Mouse (Mus musculus) midbrain, postnatal 0 days (tissue): Measurements from ENCODE around the gene Kctd10. TPM values are rescaled to one million over a fixed set of nuclear protein-coding genes. Genes with fewer than 3 reads are reported as not detected.

Source experiments
- ATAC-seq: fragments of 200-750 bp; cut with Nextera tagmentation; 2 replicates; pipeline ENCODE4 v1.8.0; 2017; ENCODE audit warnings: moderate number of reproducible peaks, mild to moderate bottlenecking, moderate TSS enrichment, moderate library complexity; ENCODE audit not compliant: low FRiP score
- DNase-seq: peaks from one replicate; pipeline ENCODE4 v3.0.0-alpha.2; 2015; ENCODE audit warnings: low spot score
- H3K27ac ChIP-seq: fragments of 300-500 bp; sonication (generic); 2 replicates; pipeline ENCODE4 v1.5.1; 2014; ENCODE audit warnings: low read depth, mild to moderate bottlenecking, low read length, mixed read lengths
- H3K27me3 ChIP-seq: fragments of 300-500 bp; sonication (generic); 2 replicates; pipeline ENCODE4 v1.6.1; 2014; ENCODE audit warnings: low read length, control low read depth, mixed read lengths; ENCODE audit not compliant: insufficient read depth
- H3K36me3 ChIP-seq: fragments of 300-500 bp; sonication (generic); 2 replicates; pipeline ENCODE4 v1.6.1; 2014; ENCODE audit warnings: low read length, control low read depth, mixed read lengths; ENCODE audit not compliant: insufficient read depth
- H3K4me1 ChIP-seq: fragments of 300-500 bp; sonication (generic); 2 replicates; pipeline ENCODE4 v1.6.1; 2014; ENCODE audit warnings: mild to moderate bottlenecking, control low read depth, antibody characterized with exemption, low read length, mixed read lengths; ENCODE audit not compliant: insufficient read depth
- H3K4me2 ChIP-seq: fragments of 300-500 bp; sonication (generic); 2 replicates; pipeline ENCODE4 v1.6.1; 2014; ENCODE audit warnings: low read depth, mild to moderate bottlenecking, low read length, mixed read lengths; ENCODE audit not compliant: poor library complexity, severe bottlenecking
- H3K4me3 ChIP-seq: fragments of 300-500 bp; sonication (generic); 2 replicates; pipeline ENCODE4 v1.5.1; 2014; ENCODE audit warnings: low read depth, mild to moderate bottlenecking, low read length, moderate library complexity
- H3K9ac ChIP-seq: fragments of 300-500 bp; sonication (generic); replicated peaks from 2 replicates; pipeline ENCODE4 v1.6.1; 2014; ENCODE audit warnings: mild to moderate bottlenecking, low read length, moderate library complexity, mixed read lengths; ENCODE audit not compliant: poor library complexity, severe bottlenecking
- H3K9me3 ChIP-seq: fragments of 300-500 bp; sonication (generic); 2 replicates; pipeline ENCODE4 v1.6.1; 2016; ENCODE audit warnings: low read length, control low read depth
- CTCF ChIP-seq: IDR thresholded peaks from 2 replicates; pipeline ENCODE4 v1.5.1; 2016; ENCODE audit warnings: antibody characterized with exemption, mild to moderate bottlenecking
- WGBS: fragments of 180-500 bp; shearing (Covaris S2); extraction: QIAGEN DNeasy Blood & Tissue Kit; methylation state at CpG from one replicate; pipeline ENCODE4 v1.1.7; 2014; 5-methylcytosine and 5-hydroxymethylcytosine counted together
- microRNA-seq: library from miRNA; unstranded; fragments of <30 nt; microRNA quantifications from one replicate; pipeline ENCODE4, GENCODE M21; 2016; ENCODE audit warnings: borderline number of aligned reads
- polyA plus RNA-seq: library from polyadenylated mRNA; unstranded; fragments of >200 nt; fragmentation: Nextera tagmentation; extraction: Ambion mirVana; gene quantifications from 2 replicates; pipeline ENCODE4 v1.2.1, GENCODE M21; 2015
- total RNA-seq: library from RNA; depleted of rRNA; stranded (reverse); fragments of >200 nt; gene quantifications from 2 replicates; pipeline ENCODE4 v1.2.3, GENCODE M21; 2014; rRNA removed

The Kctd10 gene
- total and polyA plus RNA-seq, 2 experiments from 2014 or later, result 54.5 to 65.1 TPM

DNA sequence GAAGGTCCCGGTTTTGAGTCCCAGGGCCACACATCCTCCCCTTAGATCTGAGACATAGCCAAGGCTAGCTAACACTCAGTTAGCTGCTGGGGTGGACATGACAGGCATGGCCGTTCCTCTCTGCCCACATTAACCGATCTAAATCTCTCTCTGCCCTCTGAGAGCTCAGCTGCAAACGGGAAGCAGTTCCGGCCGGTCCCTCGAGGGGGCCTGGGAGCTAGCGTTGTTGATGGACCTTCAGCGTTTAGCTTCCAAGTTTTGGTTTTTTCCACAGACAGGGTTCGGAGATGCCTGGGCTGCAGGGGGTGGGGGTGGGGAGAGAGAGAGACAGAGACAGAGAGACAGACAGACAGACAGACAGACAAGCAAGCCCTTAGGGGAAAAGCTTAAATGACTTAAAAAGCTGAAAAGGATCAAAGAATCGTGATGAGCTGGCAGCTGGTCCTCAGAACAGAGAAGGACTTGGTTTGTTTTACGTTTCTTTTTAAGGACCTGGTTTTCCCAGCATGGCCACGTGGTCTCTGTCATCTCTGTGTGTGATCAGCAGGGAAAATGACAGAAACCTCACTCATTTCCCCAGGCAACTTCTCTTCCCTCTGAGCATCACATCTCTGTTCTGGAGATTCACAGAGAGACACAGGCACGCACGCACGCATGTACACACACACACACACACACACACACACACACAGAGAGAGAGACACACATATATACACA is 56.4 kb downstream of the Kctd10 start:
- H3K27me3 ChIP-seq, result no peaks in the 10 kb centered on the region
- no peak overlapping the region for H3K9ac ChIP-seq
- no peak overlapping the region for H3K27ac ChIP-seq
- ATAC-seq, result no peak
- H3K4me3 ChIP-seq, result no peak overlapping the region
- H3K36me3 ChIP-seq, result no peaks in the 10 kb centered on the region
- H3K4me2 ChIP-seq, result peak overlapping the region; percentile 16; the same call in 1 of the 2 replicates
- peak; percentile 54 for DNase-seq
- WGBS, result 10% methylated on average over 16 of the region's 16 CpGs
- no peaks in the 10 kb centered on the region for H3K9me3 ChIP-seq
- H3K4me1 ChIP-seq, result no peaks in the 10 kb centered on the region
- peak; percentile 69 for TF ChIP-seq CTCF

DNA sequence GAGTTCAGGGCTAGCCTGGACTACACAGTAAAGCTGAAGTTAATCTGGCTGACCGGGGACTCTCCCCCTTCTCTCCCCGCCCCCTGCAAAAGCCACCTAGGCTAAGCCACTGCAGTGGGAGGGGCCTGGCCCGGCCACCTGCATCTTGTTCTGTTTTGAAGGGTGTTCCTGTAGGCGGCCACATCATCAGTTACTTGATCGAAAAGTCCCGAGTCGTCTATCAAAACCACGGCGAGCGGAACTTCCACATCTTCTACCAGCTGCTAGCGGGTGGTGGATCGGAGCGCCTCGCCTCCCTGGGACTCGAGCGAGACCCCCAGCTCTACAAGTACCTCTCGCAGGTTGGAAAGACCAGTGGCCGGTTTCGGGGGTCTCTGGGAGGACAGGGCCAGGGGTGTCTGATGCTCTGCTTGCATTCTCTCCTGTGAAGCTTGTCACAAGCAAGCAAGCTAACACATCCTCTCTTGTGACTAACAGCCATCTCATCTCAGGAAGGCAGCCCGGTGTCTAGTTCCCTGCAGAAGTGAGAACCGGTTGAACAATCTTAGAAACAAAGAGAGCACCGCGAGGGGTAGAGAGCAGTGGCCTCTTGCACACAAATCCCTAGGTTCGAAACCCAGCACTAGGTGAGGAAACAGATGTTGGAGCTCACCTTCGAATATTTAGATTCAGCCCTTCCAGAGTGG is 57.1 kb downstream of the Kctd10 start:
- Histone ChIP-seq H3K27me3 (no peaks in the 10 kb centered on the region), H3K4me1 (no peaks in the 10 kb centered on the region), H3K9me3 (no peaks in the 10 kb centered on the region), H3K36me3 (no peaks in the 10 kb centered on the region), H3K4me3 (no peak overlapping the region), H3K27ac (no peak overlapping the region), H3K4me2 (no peak overlapping the region), H3K9ac (no peak overlapping the region)
- no peak for DNase-seq
- TF ChIP-seq CTCF, result no peak
- no peak for ATAC-seq
- 62% methylated on average over 25 of the region's 25 CpGs for WGBS

Small RNA genes within 50 kb of the gene (microRNA-seq; reads per million reads assigned to microRNA genes)
- not detected for gene Mir7027

Other genes with a start within 250 kb of the Kctd10 start
- gene Acacb, start 234.0 kb downstream of the Kctd10 start, total RNA-seq, result 2.0 and 2.7 TPM in 2 replicates
- 5.6 and 6.5 TPM in 2 replicates for gene Acacb, start 234.0 kb downstream of the Kctd10 start, polyA plus RNA-seq
- gene Foxn4, start 106.7 kb downstream of the Kctd10 start, total RNA-seq, result 0.24 and 0.66 TPM in 2 replicates
- 0.35 and 0.38 TPM in 2 replicates for gene Foxn4, start 106.7 kb downstream of the Kctd10 start, polyA plus RNA-seq
- gene Myo1h, start 91.3 kb downstream of the Kctd10 start, total RNA-seq, result 0.33 and 0.60 TPM in 2 replicates
- gene Myo1h, start 91.3 kb downstream of the Kctd10 start, polyA plus RNA-seq, result 0.43 and 0.56 TPM in 2 replicates
- 47.3 and 58.3 TPM in 2 replicates for gene Ube3b, start 99 bp upstream of the Kctd10 start, total RNA-seq
- gene Ube3b, start 99 bp upstream of the Kctd10 start, polyA plus RNA-seq, result 26.8 and 26.9 TPM in 2 replicates
- gene Mmab, start 63.6 kb upstream of the Kctd10 start, total RNA-seq, result 28.8 and 39.9 TPM in 2 replicates
- 38.6 and 39.0 TPM in 2 replicates for gene Mmab, start 63.6 kb upstream of the Kctd10 start, polyA plus RNA-seq
- gene Mvk, start 63.8 kb upstream of the Kctd10 start, total RNA-seq, result 113 and 115 TPM in 2 replicates
- gene Mvk, start 63.8 kb upstream of the Kctd10 start, polyA plus RNA-seq, result 70.6 and 73.0 TPM in 2 replicates
- 5.6 and 10.4 TPM in 2 replicates for gene Fam222a, start 187.5 kb upstream of the Kctd10 start, total RNA-seq
- 3.5 and 4.2 TPM in 2 replicates for gene Fam222a, start 187.5 kb upstream of the Kctd10 start, polyA plus RNA-seq